Mouse (Mus musculus): ENCODE data around the gene Dock3. TPM values are rescaled to one million over a fixed set of nuclear protein-coding genes. Genes with fewer than 3 reads are reported as not detected.

Gene Dock3
- polyA plus RNA-seq, 1 experiment from 2014 or later, result 0.91 TPM

DNA sequence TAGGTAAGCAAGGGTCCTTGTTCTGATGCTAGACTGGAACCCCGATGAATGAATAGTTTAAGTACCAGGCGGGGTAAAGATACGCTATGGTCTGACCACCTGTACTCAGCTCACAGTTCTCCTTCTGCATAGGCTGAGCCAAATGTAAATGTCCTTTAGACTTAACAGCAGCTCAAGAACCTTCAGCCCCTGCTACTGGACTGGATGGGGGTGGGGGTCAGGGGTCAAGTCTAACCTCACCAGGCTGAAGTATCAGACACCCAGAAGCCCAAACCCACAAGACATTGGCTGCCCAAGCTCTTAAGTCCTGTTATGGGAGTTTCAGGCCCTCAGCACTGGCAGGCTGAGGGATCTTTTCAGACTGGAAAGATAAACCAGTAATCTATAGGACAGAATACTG lies 343.4 kb downstream of the Dock3 start:
- H3K4me1 ChIP-seq (replicated peaks), result peaks cover 51% of the 10 kb centered on the region
- H3K4me3 ChIP-seq, result no peak overlapping the region
- no peak overlapping the region for H3K4me2 ChIP-seq
- peaks cover 41% of the 10 kb centered on the region for H3K36me3 ChIP-seq
- no peak overlapping the region for H3K9ac ChIP-seq
- WGBS, result 95% methylated on average over 3 of the region's 3 CpGs
- H3K9me3 ChIP-seq (replicated peaks), result no peaks in the 10 kb centered on the region
- H3K27me3 ChIP-seq (replicated peaks), result no peaks in the 10 kb centered on the region
- H3K27ac ChIP-seq (ENCODE audit: poor library complexity, severe bottlenecking), result no peak overlapping the region
- no peak for ATAC-seq (ENCODE audit: insufficient number of reproducible peaks, low FRiP score)

DNA sequence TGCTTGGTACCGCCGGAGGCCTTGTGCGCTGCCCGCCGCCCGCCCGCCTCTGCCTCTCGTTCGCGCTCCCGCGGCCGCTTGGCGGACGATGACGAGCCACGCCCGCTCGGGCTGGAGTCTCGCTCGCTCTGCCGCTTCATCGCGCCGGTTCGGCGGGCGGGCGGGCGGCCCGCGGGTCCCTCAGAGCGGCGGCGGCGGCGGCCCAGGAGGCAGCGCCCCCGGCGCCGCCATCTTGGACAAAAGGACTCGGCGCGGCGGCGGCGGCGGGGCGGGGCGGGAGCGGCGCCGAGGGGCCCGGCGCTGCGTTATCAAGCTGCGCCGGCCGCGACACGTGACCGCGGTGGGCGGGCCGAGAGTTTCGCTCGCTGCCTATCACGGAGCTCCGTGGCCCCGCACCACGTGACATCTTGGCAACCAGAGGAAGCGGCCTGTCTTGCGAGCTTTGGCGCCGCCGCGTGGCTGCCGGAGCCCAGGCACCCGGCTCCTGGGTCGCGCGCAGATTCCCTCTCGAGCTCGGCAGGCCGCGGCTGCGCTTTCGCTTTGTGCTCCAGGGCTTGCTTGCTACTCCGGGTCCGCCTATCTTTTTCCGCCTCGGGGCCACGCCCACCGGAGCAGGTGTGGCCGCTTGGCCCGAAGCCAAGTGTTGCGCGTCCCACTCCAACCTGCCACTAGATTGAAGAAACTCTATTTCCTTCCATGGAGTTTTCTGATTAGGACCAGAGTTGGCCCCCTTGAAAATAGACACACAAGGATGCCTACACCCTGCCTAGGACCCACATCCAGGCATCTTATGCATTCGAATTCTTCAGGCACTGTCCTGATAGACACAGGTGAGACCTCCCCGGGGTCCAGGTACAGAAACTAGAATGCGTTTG lies 344.6 kb downstream of the Dock3 start, which contains the start of gene Rbm15b:
Gene Rbm15b (minus strand): TSS at position 601 of the 875 bp plus-strand sequence.
- H3K4me1 ChIP-seq (replicated peaks), result peaks cover 60% of the 10 kb centered on the region
- 2% methylated on average over 100 of the region's 101 CpGs for WGBS
- no peaks in the 10 kb centered on the region for H3K27me3 ChIP-seq (replicated peaks)
- peaks cover 54% of the 10 kb centered on the region for H3K36me3 ChIP-seq
- peak within 1 kb of the TSS; percentile 86 for H3K4me3 ChIP-seq
- H3K9ac ChIP-seq, result peak within 1 kb of the TSS; percentile 97
- H3K9me3 ChIP-seq (replicated peaks), result no peaks in the 10 kb centered on the region
- H3K27ac ChIP-seq (ENCODE audit: poor library complexity, severe bottlenecking), result peak within 1 kb of the TSS; percentile 93
- H3K4me2 ChIP-seq, result peak within 1 kb of the TSS; percentile 100
- ATAC-seq (ENCODE audit: insufficient number of reproducible peaks, low FRiP score), result peak; percentile 90

DNA sequence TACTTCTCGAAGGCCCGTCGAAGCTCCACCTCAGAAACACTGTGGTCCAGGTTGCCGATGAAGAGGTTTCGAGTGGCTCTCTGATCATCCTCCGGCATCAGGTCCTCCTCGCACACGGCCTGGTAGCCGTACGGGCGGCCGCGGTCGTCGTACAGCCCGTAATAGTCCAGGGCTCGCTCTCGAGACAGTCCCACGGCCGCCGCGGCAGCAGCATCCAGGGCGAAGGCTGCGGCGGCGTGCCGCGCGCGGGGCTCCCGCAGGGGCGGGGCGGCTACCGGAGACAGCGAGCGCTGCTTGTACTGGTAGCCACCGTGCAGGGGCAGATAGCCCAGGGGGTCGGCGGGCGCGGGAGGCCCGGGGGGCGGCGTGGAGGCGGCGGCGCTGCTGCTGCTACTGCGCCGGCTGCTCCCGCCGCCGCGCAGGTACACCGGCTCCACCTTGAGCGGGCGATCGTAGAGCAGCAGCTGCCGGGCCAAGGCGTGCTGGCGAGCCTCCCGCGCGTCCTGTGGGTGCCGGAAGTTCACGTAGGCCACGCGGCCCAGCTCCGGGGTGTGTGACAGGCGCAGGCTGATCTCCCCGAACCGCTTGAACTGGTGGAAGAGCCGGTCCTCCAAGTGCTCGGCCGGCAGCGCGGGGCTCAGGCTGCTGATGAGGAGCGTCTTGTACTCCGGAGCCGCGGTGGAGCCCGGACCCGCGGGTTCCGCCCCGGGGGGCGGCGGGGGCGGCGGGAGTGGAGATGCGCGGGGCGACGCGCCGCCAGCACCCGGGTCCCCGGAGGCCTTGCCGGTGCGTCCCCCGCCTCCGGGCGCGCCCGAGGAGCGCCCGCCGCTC lies 345.6 kb downstream of the Dock3 start:
- WGBS, result under 1% methylated on average over 98 of the region's 107 CpGs
- H3K4me2 ChIP-seq, result peak overlapping the region; percentile 100
- H3K36me3 ChIP-seq, result peaks cover 62% of the 10 kb centered on the region
- no peaks in the 10 kb centered on the region for H3K9me3 ChIP-seq (replicated peaks)
- no peaks in the 10 kb centered on the region for H3K27me3 ChIP-seq (replicated peaks)
- H3K4me3 ChIP-seq, result peak overlapping the region; percentile 86
- H3K4me1 ChIP-seq (replicated peaks), result peaks cover 62% of the 10 kb centered on the region
- peak overlapping the region; percentile 93 for H3K27ac ChIP-seq (ENCODE audit: poor library complexity, severe bottlenecking)
- ATAC-seq (ENCODE audit: insufficient number of reproducible peaks, low FRiP score), result peak; percentile 6; the same call in 1 of the 2 replicates
- peak overlapping the region; percentile 97 for H3K9ac ChIP-seq

DNA sequence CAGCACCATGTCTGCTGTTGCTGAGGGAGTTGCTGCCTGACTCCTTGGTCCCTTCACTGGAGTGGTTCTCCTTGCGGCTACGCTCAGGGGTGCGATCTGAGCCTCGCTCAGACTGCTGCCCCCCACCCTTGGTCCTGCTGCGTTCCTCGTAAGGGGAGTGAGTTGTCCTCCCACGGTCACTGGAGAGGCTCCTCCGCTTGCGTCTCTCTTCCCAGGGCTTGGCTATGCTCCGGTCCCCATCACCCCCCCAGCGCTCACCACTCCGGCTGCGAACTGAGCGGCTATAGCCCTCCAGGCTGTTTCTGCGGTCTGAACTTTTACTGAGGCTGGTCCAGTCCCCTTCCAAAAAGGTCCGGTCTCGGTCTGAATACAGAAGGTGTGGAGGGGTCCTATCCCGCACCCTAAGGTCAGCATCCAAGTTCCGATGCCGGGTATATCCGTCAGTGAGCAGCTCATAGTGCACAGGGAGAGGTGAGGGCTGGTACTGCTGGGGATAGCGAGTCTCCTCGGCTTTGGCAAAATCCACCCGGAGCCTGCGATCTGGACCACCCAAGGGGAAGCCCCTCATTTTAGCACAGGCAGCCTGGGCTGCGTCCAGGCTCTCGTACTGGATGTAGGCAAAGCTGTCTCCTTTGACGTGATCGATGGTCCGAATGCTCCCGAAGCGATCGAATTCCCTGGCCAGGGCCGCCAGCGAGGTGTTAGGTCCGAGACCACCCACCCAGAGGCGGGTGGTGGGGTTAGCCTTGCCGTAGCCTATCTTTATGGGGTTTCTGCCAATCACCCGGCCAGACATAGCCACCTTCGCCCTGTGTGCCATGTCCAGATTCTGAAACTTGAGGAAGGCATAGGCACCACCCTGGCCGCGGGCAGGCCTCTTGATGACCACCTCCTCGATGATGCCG lies 346.5 kb downstream of the Dock3 start:
- Histone ChIP-seq H3K4me2 (peak overlapping the region; percentile 100), H3K9ac (peak overlapping the region; percentile 97), H3K9me3 (replicated peaks) (no peaks in the 10 kb centered on the region), H3K27ac (ENCODE audit: poor library complexity, severe bottlenecking) (no peak overlapping the region), H3K27me3 (replicated peaks) (no peaks in the 10 kb centered on the region), H3K36me3 (peaks cover 64% of the 10 kb centered on the region), H3K4me3 (peak overlapping the region; percentile 86), H3K4me1 (replicated peaks) (peaks cover 54% of the 10 kb centered on the region)
- WGBS, result 25% methylated on average over 44 of the region's 44 CpGs
- no peak for ATAC-seq (ENCODE audit: insufficient number of reproducible peaks, low FRiP score)

DNA sequence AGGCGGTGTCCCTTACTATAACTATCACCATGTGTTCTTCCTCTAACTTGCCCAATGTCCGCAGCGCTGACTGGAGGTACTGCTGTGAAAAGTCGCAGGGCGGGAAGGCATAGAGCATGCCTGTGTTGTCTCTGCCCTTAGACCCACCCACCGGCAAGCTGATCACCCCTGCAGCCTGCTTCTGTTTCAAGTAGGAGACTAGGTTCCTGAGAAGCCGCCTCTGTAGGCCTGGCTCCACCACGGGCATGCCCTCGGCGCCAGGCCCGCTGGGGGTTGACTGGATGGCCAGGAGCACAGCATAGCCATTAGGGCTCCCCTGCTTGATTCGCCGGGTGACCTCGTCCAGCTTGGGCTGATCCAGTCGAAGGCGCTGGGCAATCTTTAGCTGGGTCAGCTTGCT lies 347.4 kb downstream of the Dock3 start:
- Histone ChIP-seq H3K36me3 (peaks cover 63% of the 10 kb centered on the region), H3K4me2 (peak overlapping the region; percentile 100), H3K4me1 (replicated peaks) (peaks cover 56% of the 10 kb centered on the region), H3K27ac (ENCODE audit: poor library complexity, severe bottlenecking) (no peak overlapping the region), H3K27me3 (replicated peaks) (no peaks in the 10 kb centered on the region), H3K9me3 (replicated peaks) (no peaks in the 10 kb centered on the region), H3K4me3 (peak overlapping the region; percentile 86), H3K9ac (peak overlapping the region; percentile 97)
- ATAC-seq (ENCODE audit: insufficient number of reproducible peaks, low FRiP score), result no peak
- WGBS, result 38% methylated on average over 16 of the region's 16 CpGs

DNA sequence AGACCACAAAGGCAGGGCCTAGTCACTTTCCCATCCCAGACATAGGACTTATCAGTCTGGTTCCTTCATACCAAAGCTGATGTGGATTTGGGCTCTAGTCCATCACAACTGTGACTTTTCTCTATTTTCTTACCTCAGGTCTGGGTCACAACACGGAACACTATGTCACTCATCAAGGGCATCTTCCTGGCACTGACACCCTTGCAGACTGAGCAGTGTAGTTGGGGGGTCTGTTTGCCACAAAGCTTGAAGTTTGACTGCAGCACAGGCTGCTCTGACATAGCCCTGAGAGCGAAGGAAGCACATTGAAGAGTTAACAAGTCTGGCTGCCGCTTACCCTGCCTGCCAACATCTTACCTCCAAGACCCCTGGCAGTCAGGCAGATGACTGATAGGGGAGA lies 348.6 kb downstream of the Dock3 start:
- H3K4me2 ChIP-seq, result peak overlapping the region; percentile 35
- no peaks in the 10 kb centered on the region for H3K9me3 ChIP-seq (replicated peaks)
- no peak overlapping the region for H3K27ac ChIP-seq (ENCODE audit: poor library complexity, severe bottlenecking)
- H3K4me1 ChIP-seq (replicated peaks), result peaks cover 50% of the 10 kb centered on the region
- no peaks in the 10 kb centered on the region for H3K27me3 ChIP-seq (replicated peaks)
- no peak for ATAC-seq (ENCODE audit: insufficient number of reproducible peaks, low FRiP score)
- peaks cover 62% of the 10 kb centered on the region for H3K36me3 ChIP-seq
- no peak overlapping the region for H3K4me3 ChIP-seq
- peak overlapping the region; percentile 13; the same call in 1 of the 2 replicates for H3K9ac ChIP-seq
- WGBS, result 71% methylated on average over 3 of the region's 3 CpGs

DNA sequence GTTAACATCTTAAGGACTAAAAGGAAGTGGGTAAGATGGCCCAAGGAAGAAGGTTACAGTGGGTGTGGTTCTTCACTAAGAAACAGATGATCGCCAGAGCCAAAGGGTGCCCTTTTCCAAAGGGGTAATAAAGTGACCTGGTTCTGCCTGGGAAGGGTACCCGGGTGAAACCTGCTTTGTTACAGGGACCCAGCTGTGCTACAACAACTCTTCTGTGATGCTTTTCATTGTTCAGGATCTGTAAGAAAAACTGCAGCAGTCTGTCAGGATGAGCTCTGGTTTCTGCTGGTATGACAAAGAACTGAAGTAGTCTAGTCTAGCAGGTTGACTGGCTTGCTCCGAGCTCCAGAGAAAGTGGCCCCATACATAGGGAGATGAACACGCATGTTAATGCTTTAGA lies 349.5 kb downstream of the Dock3 start:
- no peaks in the 10 kb centered on the region for H3K27me3 ChIP-seq (replicated peaks)
- no peak overlapping the region for H3K4me2 ChIP-seq
- H3K4me1 ChIP-seq (replicated peaks), result peaks cover 46% of the 10 kb centered on the region
- H3K9me3 ChIP-seq (replicated peaks), result no peaks in the 10 kb centered on the region
- peaks cover 66% of the 10 kb centered on the region for H3K36me3 ChIP-seq
- no peak overlapping the region for H3K27ac ChIP-seq (ENCODE audit: poor library complexity, severe bottlenecking)
- H3K4me3 ChIP-seq, result no peak overlapping the region
- ATAC-seq (ENCODE audit: insufficient number of reproducible peaks, low FRiP score), result no peak
- WGBS, result 79% methylated on average over 4 of the region's 4 CpGs
- no peak overlapping the region for H3K9ac ChIP-seq

DNA sequence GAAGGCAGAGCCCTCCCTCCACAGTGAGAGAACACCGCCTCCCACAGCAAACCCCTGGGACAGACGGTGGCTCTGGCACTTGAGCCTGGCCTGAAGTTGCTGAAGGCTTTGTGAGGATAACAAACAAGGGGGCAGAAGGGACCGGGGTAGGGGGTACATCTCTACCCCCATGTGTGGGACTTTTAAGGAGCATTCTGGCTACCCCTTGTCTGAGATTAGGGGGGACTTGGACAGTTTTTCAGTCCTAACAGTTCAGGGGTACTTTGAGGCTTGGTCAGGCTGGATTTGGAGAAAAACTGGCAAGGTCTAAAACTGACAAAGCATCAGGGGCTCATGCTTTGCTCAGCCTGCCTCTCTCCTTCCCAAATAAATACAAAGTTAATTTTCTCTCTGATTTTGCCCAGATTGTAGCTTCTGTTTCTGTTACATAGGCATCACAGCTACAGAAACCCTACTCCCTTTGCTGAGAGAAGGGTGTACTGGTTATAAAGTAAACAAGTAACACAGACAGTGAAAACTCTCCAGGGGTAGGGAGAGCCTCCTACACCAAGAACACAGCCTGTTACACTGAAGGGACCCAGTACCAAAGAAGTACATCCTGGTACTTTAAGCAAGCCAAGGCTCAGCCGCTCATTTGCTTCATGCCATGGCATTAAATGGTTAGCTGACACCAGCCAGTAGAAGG lies 350.5 kb downstream of the Dock3 start:
- Histone ChIP-seq H3K27me3 (replicated peaks) (no peaks in the 10 kb centered on the region), H3K4me1 (replicated peaks) (peaks cover 46% of the 10 kb centered on the region), H3K36me3 (peaks cover 75% of the 10 kb centered on the region), H3K4me2 (no peak overlapping the region), H3K9ac (no peak overlapping the region), H3K27ac (ENCODE audit: poor library complexity, severe bottlenecking) (no peak overlapping the region), H3K9me3 (replicated peaks) (no peaks in the 10 kb centered on the region), H3K4me3 (no peak overlapping the region)
- 64% methylated on average over 4 of the region's 4 CpGs for WGBS
- no peak for ATAC-seq (ENCODE audit: insufficient number of reproducible peaks, low FRiP score)

DNA sequence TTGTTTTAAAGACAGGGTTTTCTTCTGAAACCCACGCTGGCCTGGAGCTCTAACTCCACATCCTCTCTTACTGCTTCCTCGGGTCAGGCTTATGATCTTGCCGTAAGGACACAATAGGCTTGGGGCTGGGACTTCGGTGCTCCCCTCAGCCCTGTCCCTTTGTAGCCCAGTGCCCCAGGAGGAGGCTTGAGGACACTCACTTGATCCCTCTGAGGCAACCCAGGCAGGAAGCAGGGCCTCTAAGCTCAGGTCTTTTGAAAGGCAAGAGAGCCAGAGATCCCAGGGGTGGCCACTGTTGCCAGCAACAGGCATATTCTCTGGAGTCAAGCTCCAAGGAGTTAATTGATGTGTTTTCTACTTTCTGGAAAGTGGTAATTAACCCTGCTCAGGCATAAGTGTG lies 352.2 kb downstream of the Dock3 start:
- Histone ChIP-seq H3K9me3 (replicated peaks) (no peaks in the 10 kb centered on the region), H3K4me2 (no peak overlapping the region), H3K27me3 (replicated peaks) (no peaks in the 10 kb centered on the region), H3K27ac (ENCODE audit: poor library complexity, severe bottlenecking) (no peak overlapping the region), H3K4me3 (no peak overlapping the region), H3K9ac (peak overlapping the region; percentile 15; the same call in 1 of the 2 replicates), H3K36me3 (peaks cover 82% of the 10 kb centered on the region), H3K4me1 (replicated peaks) (peaks cover 29% of the 10 kb centered on the region)
- no peak for ATAC-seq (ENCODE audit: insufficient number of reproducible peaks, low FRiP score)
- WGBS, result 72% methylated on average over 4 of the region's 4 CpGs

DNA sequence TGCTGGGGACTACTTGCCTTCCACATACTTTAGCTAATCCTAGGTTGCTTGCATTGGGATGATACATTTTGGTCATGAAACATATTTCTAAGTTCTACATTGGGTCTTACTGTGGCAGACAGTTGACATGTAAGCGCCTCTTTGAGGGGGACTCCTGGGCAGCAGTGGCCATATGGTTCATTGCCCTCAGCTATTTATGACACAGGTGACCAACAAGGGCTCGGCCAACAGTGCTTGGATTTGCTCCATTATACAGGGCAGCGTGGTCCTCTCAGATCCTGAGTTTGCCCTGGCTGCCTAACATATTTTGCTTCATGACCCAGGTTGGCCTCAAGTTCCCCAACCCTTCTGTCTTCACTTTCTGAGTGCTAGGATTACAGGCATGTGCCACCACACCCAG lies 355.0 kb downstream of the Dock3 start:
- H3K4me3 ChIP-seq, result no peak overlapping the region
- ATAC-seq (ENCODE audit: insufficient number of reproducible peaks, low FRiP score), result no peak
- no peak overlapping the region for H3K4me2 ChIP-seq
- no peaks in the 10 kb centered on the region for H3K27me3 ChIP-seq (replicated peaks)
- H3K9ac ChIP-seq, result no peak overlapping the region
- no peak overlapping the region for H3K27ac ChIP-seq (ENCODE audit: poor library complexity, severe bottlenecking)
- H3K9me3 ChIP-seq (replicated peaks), result no peaks in the 10 kb centered on the region
- 92% methylated on average over 3 of the region's 3 CpGs for WGBS
- H3K4me1 ChIP-seq (replicated peaks), result peaks cover 7% of the 10 kb centered on the region
- peaks cover 69% of the 10 kb centered on the region for H3K36me3 ChIP-seq
